Mouse (Mus musculus): ENCODE data around the gene AU015836. TPM values are rescaled to one million over a fixed set of nuclear protein-coding genes. Genes with fewer than 3 reads are reported as not detected.
"Not testable (repeated sequence)": the region's sequence is repeated elsewhere in the genome, so short reads cannot be mapped to it uniquely, and the experiment has no call there.

The AU015836 gene
- total RNA-seq (2018; cell fraction: chromatin; rRNA removed), result not detected
- total RNA-seq (2018; cell fraction: cytosol; rRNA removed), result not detected
- not detected for total RNA-seq (2018; cell fraction: nucleus; rRNA removed)
- polyA plus RNA-seq (2018), result not detected in 3 replicates

DNA sequence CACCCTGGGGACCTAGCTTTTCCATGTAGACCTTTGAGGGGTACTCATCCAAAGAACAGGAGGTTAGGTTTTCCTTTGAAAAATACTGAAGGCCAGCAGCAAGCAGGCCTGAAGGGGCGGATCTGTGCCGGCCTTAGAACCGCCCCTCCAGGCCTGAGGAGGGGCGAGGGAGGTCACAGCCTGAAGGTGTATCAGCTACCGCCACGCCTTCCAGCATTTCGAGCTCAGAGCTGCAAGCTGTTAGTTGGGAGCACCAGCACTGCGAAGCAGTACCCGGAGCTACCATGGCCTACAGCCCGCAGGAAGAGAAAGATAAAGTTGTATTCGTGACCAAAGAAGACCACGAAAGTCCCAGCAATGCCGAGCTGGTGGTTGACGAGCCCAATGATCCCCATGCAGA lies at the start of gene AU015836:
Gene AU015836 (plus strand): TSS at position 216 of the 400 bp plus-strand sequence.
- Histone ChIP-seq H3K79me2 (ENCODE audit: inconsistent target) (no peaks in the 10 kb centered on the region), H3K4me3 (ENCODE audit: inconsistent target) (no peak within 1 kb of the TSS), H3K36me3 (ENCODE audit: inconsistent target) (no peaks in the 10 kb centered on the region), H3K27ac (no peak within 1 kb of the TSS)
- WGBS (ENCODE audit: missing documents), result 88% methylated on average over 10 of the region's 14 CpGs

DNA sequence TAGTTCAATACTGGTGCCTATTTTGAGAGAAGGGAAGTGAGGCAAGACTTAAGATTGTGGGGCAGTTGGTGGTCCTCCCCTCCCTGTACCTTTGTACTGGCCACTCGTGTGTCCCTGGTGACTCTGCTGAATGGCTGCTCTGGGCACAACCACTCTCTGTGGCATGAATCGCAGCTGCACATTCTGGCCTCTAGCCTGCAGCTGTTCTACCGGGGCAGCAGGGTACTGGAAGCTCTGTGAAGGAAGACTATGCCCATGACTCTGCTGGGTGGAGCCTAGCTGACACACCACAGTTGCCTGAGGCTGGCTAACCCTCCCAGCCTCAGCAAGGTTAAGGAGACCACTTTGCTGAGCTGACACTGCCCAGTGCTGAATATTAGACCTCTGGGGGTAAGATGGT lies 49.4 kb upstream of the AU015836 start:
- Histone ChIP-seq H3K79me2 (ENCODE audit: inconsistent target) (no peaks in the 10 kb centered on the region), H3K4me3 (ENCODE audit: inconsistent target) (no peak overlapping the region), H3K36me3 (ENCODE audit: inconsistent target) (no peaks in the 10 kb centered on the region), H3K27ac (no peak overlapping the region)
- 38% methylated on average over 3 of the region's 3 CpGs for WGBS (ENCODE audit: missing documents)

DNA sequence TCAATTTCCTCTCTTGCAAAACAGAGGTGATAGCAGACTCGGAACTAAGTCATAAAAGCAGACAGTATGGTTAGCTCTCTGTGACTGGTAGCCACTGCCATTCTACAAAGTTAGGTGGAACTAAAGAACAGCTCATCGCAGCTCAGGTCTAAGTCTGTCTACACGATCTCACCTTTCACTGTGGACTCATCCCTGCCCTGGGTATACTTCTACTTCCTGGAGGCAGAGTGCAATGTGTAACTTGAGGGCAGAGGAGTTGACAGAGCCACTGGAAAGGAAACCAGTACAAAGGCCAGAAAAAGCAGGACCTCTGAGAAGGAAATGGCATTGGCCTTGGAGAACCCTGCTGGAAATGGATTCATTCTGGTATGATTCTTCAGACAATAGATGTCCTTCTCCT lies 40.1 kb upstream of the AU015836 start:
- 78% methylated on average over 3 of the region's 3 CpGs for WGBS (ENCODE audit: missing documents)
- H3K36me3 ChIP-seq (ENCODE audit: inconsistent target), result no peaks in the 10 kb centered on the region
- no peaks in the 10 kb centered on the region for H3K79me2 ChIP-seq (ENCODE audit: inconsistent target)
- no peak overlapping the region for H3K4me3 ChIP-seq (ENCODE audit: inconsistent target)
- H3K27ac ChIP-seq, result no peak overlapping the region

DNA sequence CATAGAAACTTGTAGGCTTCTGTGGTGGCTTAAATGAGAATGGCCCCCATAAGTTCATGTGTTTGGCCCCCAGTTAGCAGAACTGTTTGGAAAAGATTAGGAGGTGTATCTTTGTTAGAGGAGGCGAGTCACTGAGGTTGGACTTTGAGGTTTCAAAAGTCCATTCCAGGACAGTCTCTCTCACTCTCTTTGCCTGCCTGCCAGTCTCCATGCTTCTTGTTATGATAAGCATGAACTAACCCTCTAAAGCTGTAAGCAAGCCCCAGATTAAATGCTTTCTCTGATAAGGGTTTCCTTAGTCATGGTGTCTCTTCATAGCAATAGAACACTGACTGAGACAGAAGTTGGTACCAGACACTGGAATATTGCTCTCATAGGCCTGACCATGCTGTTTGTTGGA lies 39.7 kb upstream of the AU015836 start:
- H3K79me2 ChIP-seq (ENCODE audit: inconsistent target), result no peaks in the 10 kb centered on the region
- H3K27ac ChIP-seq, result no peak overlapping the region
- 92% methylated on average over 1 of the region's 1 CpGs for WGBS (ENCODE audit: missing documents)
- no peaks in the 10 kb centered on the region for H3K36me3 ChIP-seq (ENCODE audit: inconsistent target)
- no peak overlapping the region for H3K4me3 ChIP-seq (ENCODE audit: inconsistent target)

DNA sequence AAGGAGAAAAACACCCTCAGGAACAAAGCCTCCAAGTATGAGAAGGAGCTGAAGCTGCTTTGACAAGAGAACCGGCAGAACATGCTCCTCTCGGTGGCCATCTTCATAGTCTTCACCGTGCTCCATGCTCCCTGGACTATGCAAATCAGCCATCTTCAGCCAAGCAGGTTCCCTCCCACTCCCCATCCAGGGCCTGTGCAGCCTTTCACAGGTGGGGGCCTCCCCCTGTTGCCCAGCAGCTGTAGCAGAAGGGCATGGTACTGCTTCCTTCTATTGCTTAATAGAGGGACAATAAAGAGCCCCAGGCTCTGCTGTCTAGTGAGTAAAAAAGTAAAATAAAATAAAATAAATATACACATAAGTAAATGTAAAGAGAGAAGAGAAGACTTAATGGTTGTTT lies 36.8 kb upstream of the AU015836 start:
- H3K4me3 ChIP-seq (ENCODE audit: inconsistent target), result no peak overlapping the region
- no peaks in the 10 kb centered on the region for H3K79me2 ChIP-seq (ENCODE audit: inconsistent target)
- no peaks in the 10 kb centered on the region for H3K36me3 ChIP-seq (ENCODE audit: inconsistent target)
- no peak overlapping the region for H3K27ac ChIP-seq
- 83% methylated on average over 2 of the region's 3 CpGs for WGBS (ENCODE audit: missing documents)

DNA sequence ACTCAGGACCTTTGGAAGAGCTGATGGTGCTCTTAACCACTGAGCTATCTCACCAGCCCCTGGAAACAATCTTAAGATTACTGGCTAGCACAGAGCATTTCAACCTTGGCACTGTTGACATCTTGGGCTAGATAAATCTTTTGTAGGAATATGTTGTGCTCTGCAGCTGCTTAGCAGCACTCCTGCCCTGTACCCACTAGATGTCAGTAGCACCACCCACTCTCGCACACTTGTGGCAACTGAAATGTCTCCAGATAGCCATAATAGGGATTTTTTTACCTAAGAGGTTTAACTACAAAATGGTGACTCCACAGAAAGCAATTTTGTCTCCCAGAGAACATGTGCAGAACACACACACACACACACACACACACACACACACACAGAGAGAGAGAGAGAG lies 11.7 kb upstream of the AU015836 start:
- H3K4me3 ChIP-seq (ENCODE audit: inconsistent target), result no peak overlapping the region
- H3K27ac ChIP-seq, result no peak overlapping the region
- WGBS (ENCODE audit: missing documents), result 33% methylated on average over 1 of the region's 1 CpGs
- H3K36me3 ChIP-seq (ENCODE audit: inconsistent target), result no peaks in the 10 kb centered on the region
- H3K79me2 ChIP-seq (ENCODE audit: inconsistent target), result no peaks in the 10 kb centered on the region

DNA sequence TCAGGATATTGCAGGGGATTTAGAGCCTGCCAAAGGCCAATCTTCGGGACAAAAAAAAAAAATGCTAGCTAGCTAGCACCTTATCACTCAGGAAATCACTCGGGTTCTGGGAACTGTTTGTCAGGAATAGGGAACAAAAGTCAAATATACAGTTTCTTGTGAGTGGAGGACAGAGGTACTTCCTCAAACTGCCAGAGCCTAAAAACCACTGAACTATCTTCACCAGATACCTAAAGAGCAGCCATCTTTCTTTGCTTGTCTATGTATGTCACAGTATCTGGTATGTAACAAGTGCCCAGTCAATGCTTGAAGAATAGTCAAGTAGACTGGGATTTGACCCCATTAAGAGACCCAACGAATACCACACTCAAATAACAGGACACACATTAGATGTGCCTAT lies 10.0 kb upstream of the AU015836 start:
- Histone ChIP-seq H3K36me3 (ENCODE audit: inconsistent target) (no peaks in the 10 kb centered on the region), H3K79me2 (ENCODE audit: inconsistent target) (no peaks in the 10 kb centered on the region), H3K4me3 (ENCODE audit: inconsistent target) (no peak overlapping the region), H3K27ac (no peak overlapping the region)
- WGBS (ENCODE audit: missing documents), result 50% methylated on average over 3 of the region's 3 CpGs

DNA sequence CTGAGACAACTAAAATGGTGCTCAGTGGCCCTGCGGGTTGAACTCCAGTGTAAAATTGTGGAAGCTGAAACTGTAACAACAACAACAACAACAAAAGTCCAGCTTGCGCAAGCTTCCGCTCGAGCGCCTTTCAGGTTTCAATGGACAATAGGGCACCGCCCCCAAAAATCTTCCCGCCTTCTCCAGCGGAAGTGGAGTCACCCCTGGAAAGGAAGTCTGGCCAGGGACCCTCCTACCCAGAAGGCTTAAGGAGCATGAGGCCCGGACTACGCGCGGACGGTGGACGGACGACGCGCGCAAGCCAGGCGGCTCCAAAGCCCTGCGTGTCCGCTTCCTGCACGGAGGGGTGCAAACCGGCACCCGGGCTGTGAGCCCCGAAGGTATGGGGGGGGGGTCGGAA lies 11.9 kb downstream of the AU015836 start:
- 88% methylated on average over 19 of the region's 26 CpGs for WGBS (ENCODE audit: missing documents)
- H3K36me3 ChIP-seq (ENCODE audit: inconsistent target), result no peaks in the 10 kb centered on the region
- no peak overlapping the region for H3K4me3 ChIP-seq (ENCODE audit: inconsistent target)
- no peaks in the 10 kb centered on the region for H3K79me2 ChIP-seq (ENCODE audit: inconsistent target)
- H3K27ac ChIP-seq, result no peak overlapping the region

DNA sequence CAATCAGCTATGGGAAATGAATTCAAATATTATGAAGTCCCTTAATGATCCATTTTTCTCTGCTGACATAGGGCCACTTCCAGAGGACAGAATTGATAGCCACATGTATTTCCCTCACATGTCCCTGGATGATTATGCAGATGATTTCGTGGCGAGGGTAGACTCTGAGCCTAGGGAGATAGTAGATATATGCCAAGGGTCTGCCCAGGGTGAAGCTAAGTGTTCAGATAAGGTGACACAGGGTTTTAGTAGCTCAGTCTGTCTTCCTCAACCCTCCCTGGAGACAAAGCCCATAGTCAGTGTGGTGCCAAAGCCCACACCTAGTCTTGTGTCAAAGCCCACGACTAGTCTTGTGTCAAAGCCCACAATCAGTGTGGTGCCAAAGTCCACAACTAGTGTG lies 13.7 kb downstream of the AU015836 start:
- no peaks in the 10 kb centered on the region for H3K79me2 ChIP-seq (ENCODE audit: inconsistent target)
- H3K4me3 ChIP-seq (ENCODE audit: inconsistent target), result no peak overlapping the region
- no peaks in the 10 kb centered on the region for H3K36me3 ChIP-seq (ENCODE audit: inconsistent target)
- H3K27ac ChIP-seq, result no peak overlapping the region
- 79% methylated on average over 3 of the region's 3 CpGs for WGBS (ENCODE audit: missing documents)

DNA sequence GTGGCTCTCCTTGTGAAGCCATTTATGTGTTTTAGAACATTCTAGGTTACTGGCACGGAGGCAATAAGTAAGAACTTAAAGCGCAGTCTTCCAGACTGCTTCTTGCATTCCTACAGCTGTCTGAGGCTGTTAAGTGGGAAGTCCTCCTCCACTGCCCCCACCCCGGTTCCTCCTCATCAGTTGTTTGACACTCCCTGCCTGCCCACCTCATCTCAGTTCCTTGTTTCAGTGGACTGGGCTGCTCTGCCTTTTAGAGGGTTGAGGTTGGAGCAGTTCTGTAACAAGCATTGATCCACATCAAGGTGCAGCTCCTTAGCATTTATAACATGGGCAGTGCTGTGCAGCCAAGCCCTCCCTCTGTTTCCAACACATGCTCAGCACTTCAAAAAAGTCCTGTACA lies 16.6 kb downstream of the AU015836 start:
- not testable (repeated sequence) for H3K36me3 ChIP-seq (ENCODE audit: inconsistent target); H3K27ac ChIP-seq; H3K4me3 ChIP-seq (ENCODE audit: inconsistent target); H3K79me2 ChIP-seq (ENCODE audit: inconsistent target)
- no CpG with 5 or more reads among the region's 3 CpGs for WGBS (ENCODE audit: missing documents)

DNA sequence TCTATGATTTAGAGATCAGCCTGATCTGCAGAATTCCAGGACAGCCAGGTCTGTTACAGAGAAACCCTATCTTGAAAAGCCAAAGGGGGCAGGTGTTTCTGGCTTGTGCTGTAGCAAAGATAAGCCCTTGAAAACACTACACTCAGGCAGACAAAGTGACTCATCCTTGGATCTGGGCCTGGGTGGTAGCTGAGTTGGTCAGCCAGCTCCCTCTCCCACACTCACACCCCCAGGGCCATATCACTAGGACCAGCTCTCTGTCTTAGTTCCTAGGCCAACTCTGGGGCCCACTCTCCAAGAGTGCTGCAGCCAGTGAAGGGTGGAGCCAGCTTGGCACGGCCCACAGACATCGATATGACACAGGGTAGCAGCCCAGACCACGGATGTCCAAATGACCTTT lies 38.5 kb downstream of the AU015836 start:
- Histone ChIP-seq H3K4me3 (ENCODE audit: inconsistent target) (no peak overlapping the region), H3K27ac (no peak overlapping the region), H3K36me3 (ENCODE audit: inconsistent target) (no peaks in the 10 kb centered on the region), H3K79me2 (ENCODE audit: inconsistent target) (no peaks in the 10 kb centered on the region)
- WGBS (ENCODE audit: missing documents), result 94% methylated on average over 3 of the region's 3 CpGs

DNA sequence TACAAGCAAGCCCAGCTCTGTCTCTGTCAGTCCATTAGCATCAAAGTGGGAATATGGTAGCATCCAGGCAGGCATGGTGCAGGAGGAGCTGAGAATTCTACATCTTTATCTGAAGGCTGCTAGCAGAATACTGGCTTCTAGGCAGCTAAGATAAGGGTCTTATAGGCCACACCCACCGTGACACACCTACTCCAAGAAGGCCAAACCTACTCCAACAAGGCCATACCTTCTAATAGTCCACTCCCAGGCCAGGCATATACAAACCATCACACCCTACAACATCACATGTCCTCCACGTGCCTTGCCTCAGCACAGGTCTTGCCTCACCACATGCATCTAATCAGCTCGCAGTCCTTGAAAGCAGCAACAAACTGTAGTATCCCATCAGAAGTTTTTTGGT lies 41.0 kb downstream of the AU015836 start:
- Histone ChIP-seq H3K27ac (no peak overlapping the region), H3K79me2 (ENCODE audit: inconsistent target) (no peaks in the 10 kb centered on the region), H3K4me3 (ENCODE audit: inconsistent target) (no peak overlapping the region), H3K36me3 (ENCODE audit: inconsistent target) (no peaks in the 10 kb centered on the region)
- 100% methylated on average over 3 of the region's 3 CpGs for WGBS (ENCODE audit: missing documents)

DNA sequence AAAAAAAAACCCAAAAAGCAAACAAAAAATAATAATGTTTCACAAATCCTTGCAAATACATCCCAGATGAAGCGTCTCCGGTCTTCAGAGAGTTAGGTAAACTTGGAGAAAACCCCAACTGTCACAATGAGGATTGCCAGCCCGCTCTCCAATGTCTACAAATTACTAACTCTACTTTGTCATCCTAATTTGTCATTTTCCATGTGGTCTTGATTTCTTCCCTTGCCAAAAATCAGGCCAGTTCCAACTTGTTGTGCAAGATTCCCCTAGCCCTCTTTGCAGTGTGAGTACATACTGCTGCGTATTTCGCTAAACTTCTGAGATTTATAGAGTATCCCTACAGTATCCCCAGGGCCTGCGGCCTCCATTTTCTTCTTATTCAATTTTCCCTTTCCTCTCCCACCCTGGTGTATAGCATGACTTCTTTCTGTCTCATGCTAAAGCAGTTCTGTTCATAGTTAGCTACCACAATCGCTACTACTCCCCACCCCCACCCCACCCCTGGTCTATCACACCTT lies 43.3 kb downstream of the AU015836 start:
- Histone ChIP-seq H3K4me3 (ENCODE audit: inconsistent target) (no peak overlapping the region), H3K79me2 (ENCODE audit: inconsistent target) (no peaks in the 10 kb centered on the region), H3K27ac (no peak overlapping the region), H3K36me3 (ENCODE audit: inconsistent target) (no peaks in the 10 kb centered on the region)
- WGBS (ENCODE audit: missing documents), result 94% methylated on average over 6 of the region's 7 CpGs

DNA sequence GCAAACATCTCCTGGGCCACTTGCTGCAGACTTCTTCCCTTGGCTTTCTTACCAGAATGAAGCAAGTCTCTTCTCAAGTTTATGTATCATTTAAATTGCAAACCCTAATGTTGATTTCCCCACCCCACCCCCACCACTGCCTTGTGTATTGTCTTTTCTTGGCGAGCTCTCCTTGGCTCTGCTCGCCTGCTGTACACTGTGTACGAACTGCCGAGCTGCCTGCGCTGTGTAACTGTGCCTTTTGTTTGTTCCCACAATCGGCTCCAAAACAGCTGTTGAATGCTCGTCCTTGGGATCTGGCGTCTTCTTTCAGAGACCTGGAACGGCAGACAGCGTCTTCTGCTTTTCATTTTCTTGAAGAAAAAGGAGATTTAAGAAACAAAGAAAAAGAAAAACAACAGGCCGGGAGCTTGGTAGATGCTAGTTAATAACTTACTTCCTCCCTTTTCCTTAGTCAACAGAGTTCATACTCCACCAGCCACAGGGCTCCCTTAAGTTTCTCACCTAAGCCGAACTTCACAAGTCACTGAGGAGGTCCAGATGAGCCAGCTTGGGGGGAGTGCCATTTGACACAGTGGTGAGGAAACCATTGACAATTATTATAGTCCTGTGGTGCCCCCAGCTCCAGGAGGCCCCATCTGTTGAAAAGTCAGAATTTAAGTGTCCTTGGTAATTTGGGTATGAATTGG lies 44.2 kb downstream of the AU015836 start:
- Histone ChIP-seq H3K36me3 (ENCODE audit: inconsistent target) (no peaks in the 10 kb centered on the region), H3K27ac (no peak overlapping the region), H3K79me2 (ENCODE audit: inconsistent target) (no peaks in the 10 kb centered on the region), H3K4me3 (ENCODE audit: inconsistent target) (no peak overlapping the region)
- WGBS (ENCODE audit: missing documents), result 76% methylated on average over 10 of the region's 12 CpGs

DNA sequence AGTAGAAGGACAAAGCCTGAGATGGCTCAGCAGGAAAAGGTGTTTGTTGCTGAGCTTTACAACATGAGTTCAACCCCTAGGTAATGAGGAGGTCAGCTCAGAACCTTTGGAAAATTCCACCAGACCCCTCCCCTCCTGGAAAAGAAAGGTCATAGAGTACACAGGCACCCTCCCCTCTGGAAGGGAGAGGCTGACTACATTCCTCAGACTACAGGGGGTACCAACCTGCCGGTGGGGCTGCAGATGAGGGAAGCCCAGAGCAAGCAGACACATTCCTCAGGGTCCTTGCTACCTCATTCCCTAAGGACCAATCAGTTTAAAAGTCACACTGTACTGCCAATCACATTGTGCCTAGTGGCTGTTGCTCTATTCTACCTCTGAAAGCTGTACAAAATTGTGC lies 48.4 kb downstream of the AU015836 start:
- Histone ChIP-seq H3K4me3 (ENCODE audit: inconsistent target) (no peak overlapping the region), H3K27ac (no peak overlapping the region), H3K79me2 (ENCODE audit: inconsistent target) (no peaks in the 10 kb centered on the region), H3K36me3 (ENCODE audit: inconsistent target) (no peaks in the 10 kb centered on the region)
- WGBS (ENCODE audit: missing documents), result no CpG with 5 or more reads among the region's 1 CpGs
